Mouse (Mus musculus) NIH3T3 (cell line): ENCODE measurements around the gene Pkib.

Experiments used
- DNase-seq: peaks from one replicate; pipeline ENCODE4 v3.0.0-alpha.2; 2012; ENCODE audit warnings: low read depth

Pkib gene

DNA sequence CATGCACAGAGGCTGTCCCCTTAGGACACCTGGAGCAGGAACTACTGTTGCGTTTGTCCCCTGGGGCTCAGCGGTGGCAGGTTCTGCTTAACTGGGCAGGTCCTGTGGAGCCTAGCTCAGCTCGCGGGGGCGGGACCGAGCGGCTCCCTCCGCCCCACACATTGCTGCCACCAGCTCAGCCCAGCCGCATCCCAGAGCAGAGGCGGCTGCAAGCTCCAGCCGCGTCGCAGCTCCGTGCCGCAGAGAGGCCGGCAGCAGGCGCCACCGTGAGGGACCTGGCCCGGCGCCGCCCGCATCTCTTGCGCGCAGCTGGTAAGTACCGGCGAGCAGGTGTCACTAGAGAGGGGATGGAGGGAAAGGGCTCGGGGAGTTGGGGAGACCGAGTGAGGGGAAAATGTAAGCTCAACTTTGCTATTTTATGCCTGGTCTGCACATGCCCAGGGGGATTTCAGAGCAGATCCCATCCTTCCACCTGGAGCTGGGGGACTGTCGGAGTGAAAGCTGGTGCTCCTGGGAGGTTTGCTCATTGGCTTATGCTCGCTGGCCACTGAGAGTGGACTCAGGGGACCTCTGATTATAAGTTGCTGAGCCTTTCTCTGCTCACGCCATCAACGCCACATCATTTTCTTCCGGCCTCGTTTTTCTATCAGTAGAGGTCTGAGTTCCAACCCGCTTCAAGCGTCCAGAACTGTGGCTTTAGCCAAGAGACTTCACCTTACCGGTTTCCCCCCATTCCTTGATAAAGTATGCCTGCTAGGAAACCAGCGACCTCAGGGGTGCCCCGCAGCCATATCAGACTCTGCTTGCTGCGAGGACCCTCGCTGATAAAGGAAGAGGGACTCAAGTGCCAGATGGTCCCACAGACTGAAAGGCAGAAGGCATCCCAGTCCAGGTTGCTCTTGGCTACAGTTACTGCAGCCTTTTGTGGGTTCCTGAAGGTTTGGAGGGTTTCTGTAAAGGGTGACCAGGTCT lies at the start of gene Pkib:
TSS of gene Pkib (plus strand) at position 86 of the 972 bp plus-strand sequence.
- no peak for DNase-seq

GRCm38 (mm10) chr10:57583927-57584326 lies 47.9 kb upstream of the Pkib start:
- no peak for DNase-seq

DNA sequence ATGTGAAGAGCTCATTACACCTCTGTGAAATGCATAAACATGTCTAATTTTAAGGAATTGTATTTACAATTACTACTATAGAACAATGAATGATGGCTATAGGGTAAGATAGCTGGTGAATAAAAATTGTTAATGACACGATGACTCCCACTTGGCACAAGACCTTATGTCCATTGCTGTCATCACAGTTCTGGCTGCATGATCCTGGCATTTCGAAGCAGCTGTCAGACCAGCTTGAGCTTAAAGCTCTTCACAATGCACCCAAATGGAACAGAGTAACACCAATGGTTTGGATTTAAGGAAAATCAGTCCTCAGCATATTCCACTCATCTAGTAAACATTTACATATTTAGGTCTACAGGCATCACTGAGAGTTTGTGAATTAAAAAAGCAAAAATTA lies 37.5 kb upstream of the Pkib start:
- DNase-seq: no peak

- DNase-seq: no peak
These were observed 34.6 kb upstream of the Pkib start for GRCm38 (mm10) chr10:57597172-57597571.

DNA sequence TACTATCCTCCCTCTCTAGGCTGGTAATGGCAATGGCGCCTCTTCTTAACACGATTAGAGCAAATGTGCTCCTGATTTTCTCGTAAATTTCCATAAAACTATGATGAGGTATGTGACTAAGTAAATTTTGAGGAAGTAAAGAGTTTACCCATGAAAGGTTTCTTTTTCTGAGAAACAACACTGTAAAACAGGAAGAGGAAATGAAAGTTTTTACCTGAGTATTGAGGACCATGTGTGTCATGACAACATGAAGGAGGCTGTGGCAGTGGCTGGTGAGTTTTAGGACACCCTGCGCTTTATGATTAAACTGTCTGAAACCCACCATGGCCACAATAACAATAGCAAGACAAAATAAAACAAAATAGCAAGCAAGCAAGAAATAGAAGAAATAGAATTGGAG lies 28.8 kb upstream of the Pkib start:
- DNase-seq: no peak

GRCm38 (mm10) chr10:57623311-57623710 lies 8.5 kb upstream of the Pkib start:
- DNase-seq: no peak

GRCm38 (mm10) chr10:57627773-57628172 lies 4.0 kb upstream of the Pkib start:
- DNase-seq: no peak

GRCm38 (mm10) chr10:57630557-57630956 lies 1.2 kb upstream of the Pkib start:
- DNase-seq: peak; percentile 5

DNA sequence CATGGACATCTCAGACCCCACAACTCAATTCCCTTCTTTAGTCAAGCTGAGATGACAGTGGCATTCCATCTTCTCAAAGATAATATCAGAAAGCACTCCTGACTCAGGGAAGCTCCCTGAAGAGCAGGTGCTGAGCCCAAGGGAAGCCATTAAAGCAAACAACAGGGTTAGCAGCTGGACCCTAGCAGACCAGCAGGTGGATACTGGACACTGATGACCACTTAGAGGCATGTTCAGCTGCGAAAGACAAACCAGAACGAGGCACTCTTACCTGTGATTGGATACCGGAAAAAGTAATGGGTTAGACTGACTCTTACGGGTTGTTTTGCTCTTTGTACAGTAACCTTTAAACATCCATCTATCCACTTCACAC lies 1.1 kb downstream of the Pkib start:
- DNase-seq: no peak

DNA sequence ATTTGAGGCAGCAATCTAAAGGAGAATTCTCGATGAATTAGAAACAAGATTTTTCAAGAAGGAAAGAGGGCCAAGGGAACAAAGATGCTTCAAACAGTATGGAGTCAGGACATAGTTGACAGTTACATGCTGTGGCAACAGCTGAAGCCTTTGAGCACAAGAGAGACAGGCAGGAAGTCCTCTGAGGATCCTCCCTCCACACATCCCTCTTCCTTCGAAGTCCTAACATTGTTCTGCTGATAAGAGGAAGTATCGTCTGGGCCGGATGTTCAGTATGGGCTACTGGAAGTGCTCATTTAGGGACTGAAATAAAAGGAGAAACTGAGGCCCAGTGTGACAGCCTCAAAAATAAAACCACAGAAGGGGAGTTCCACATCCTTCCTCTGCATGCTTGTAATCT lies 5.2 kb downstream of the Pkib start:
- no peak for DNase-seq

DNA sequence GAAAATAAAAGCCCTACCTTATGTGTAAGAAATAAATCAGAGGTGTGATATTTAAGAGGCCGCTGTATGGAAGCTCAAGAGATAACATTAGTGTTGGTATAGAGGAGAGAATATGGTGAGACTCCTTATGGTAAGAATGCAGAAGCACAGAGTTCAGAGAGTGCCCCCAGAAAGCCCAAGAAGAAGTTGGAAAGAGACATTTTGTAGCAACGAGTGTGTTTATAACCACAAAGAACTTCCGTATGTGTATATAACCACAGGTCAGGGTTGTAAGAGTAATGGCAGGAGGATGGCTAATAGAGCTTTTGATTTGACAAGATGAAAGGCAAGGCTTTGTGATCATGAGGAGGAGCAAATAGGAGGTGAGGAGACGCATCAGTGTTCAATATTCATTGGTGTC lies 6.5 kb downstream of the Pkib start:
- DNase-seq: no peak

GRCm38 (mm10) chr10:57639540-57639939 lies 7.8 kb downstream of the Pkib start:
- no peak for DNase-seq

- DNase-seq: no peak
These were observed 21.5 kb downstream of the Pkib start for GRCm38 (mm10) chr10:57653297-57653696.

GRCm38 (mm10) chr10:57660505-57660904 lies 28.7 kb downstream of the Pkib start:
- no peak for DNase-seq

- no peak for DNase-seq
These were observed 32.0 kb downstream of the Pkib start for GRCm38 (mm10) chr10:57663758-57664157.

GRCm38 (mm10) chr10:57664253-57664652 lies 32.5 kb downstream of the Pkib start:
- DNase-seq: no peak

DNA sequence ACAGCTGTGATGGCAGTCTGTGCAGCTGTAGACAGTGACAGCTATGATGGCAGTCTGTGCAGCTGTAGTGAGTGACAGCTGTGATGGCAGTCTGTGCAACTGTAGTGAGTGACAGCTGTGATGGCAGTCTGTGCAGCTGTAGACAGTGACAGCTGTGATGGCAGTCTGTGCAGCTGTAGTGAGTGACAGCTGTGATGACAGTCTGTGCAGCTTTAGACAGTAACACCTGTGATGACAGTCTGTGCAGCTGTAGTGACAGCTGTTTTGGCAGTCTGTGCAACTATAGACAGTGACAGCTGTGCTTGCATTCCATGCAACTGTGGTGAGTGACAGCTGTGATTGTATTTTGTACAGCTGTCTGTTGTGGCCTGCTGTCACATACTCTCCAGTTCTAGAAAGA lies 44.0 kb downstream of the Pkib start:
- DNase-seq: no peak

DNA sequence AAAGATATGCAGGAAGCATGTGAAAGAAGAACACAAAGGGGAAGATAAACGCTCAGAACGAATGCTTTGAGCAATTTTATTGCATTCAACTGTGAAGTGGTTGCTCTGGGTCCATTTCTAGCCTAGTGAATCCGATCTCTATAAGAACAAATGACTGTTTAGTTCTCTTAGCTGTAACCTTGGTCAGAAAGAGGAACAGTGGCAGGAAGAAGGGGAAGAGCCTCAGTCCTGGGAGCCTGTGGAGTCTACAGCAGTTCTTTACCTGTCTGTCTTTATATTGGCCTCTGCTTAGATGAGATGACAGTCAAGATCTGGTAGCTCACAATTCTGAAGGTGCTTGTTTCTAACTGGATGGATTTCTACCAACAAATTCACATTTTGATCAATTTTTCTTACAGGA lies 56.2 kb downstream of the Pkib start:
- DNase-seq: no peak

DNA sequence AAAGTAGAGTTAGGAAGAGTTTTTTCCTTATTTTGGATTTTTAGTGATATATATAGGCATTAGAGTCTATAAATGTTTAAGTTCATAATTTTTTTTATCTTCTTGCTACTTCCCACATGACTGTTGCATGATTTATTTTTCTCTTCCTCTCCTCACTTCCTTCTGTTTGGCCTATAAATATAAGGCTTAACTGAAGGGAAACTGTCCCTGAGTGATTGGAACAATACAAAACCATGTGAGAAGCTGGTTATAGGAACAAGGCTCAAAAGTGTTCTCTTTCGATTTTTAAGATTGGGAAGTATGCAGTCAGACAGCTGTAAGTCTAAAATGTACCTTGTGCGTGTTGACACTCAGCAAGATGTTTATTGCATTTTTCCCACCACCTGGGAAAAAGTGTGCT lies 58.4 kb downstream of the Pkib start:
- no peak for DNase-seq

- no peak for DNase-seq
These were observed 70.5 kb downstream of the Pkib start for GRCm38 (mm10) chr10:57702246-57702645.

DNA sequence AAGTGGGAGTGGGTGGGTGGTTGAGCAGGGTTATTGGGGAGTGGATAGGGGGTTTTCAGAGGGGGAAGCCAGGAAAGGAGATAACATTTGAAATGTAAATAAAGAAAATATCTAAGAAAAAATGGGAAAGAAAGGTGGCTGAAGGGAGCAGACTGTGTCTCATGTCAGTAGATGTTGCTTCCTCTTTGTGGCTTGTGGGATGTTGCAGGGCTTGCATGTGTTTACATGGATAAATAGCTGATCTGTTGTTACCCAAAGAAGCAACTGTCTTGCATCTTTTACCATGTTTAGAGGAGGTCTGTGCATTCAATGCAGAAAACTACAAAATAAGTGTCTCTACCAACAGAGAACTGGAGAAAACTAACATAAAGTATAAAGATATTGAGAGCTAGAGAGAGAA lies 89.3 kb downstream of the Pkib start:
- no peak for DNase-seq

DNA sequence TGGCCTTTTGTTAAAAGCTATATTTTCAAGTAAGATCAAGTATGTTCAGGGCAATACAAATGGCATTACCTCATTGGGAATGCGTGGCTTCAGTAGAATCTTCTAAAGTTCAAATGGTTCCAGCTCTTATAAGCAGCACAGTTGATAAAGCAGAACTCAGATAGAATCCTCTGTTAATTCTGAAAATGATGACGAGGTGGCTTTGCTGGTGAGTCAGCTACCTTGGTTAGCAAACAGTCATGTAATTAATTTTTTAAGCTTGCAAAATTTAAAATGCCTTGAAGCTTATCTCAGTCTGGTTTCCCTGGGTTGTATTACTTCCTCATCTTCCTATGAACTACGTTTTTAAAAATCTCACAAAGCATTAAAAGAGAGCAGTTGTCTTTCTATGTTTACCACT lies 90.6 kb downstream of the Pkib start:
- no peak for DNase-seq

DNA sequence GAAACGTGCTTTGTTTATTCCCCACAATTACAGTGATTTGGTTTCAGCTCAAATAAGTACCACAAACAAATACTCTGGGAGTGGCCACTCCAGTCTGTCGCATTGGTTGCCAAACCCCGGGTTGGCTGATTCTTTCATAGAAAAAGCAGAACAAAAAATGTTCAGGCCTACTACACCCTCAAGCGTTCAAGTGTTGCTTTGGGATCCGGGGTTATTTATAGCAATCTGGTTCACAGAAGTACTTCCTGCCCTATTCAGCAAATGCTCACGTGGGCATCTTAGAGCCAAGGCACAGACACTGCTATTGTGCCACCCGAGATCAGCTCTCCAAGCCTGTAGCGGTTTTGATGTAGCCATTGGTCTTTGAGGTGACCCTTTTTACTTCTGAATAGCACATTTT lies 95.9 kb downstream of the Pkib start:
- DNase-seq: no peak

DNA sequence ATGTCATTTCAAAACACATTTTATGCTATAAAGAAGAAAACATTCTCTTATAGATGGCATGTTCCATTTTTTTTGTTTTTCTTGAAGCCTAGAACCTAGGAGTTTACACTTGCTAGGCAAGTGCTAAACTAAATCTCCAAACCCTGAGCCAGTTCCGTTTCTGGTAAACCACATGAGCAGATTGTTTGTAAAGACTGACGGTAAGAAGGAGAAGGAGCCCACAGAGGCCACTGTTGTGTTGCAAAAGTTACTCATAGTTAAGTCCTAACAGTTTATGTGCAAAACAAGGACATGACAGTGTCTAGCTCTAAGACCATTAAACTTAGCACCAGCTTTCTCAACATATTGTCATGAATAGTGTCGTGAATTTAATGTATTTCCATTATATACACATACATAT lies 99.9 kb downstream of the Pkib start:
- DNase-seq: no peak
